Mouse (Mus musculus): Measurements from ENCODE around the gene Pcsk5. TPM values are rescaled to one million over a fixed set of nuclear protein-coding genes. Genes with fewer than 3 reads are reported as not detected.

Gene Pcsk5
- 13.3 and 13.5 TPM in 2 replicates for polyA plus RNA-seq (2014; fragmentation: Nextera tagmentation; extraction: Ambion mirVana)

GRCm38 (mm10) chr19:17837471-17837859, at the start of gene Pcsk5:
Gene Pcsk5 (minus strand): TSS chr19:17837632.
- Histone ChIP-seq H3K4me2 (ENCODE audit: low read depth, low read length, severe bottlenecking) (peak within 1 kb of the TSS; percentile 78), H3K4me3 (ENCODE audit: low read depth, low read length) (peak within 1 kb of the TSS; percentile 71), H3K27ac (ENCODE audit: low read depth, low read length) (peak within 1 kb of the TSS; percentile 46; the same call in 1 of the 2 replicates), H3K9me3 (ENCODE audit: control insufficient read depth, low read length) (no peaks in the 10 kb centered on the region), H3K4me1 (replicated peaks; ENCODE audit: control insufficient read depth, insufficient read depth, low read length) (no peaks in the 10 kb centered on the region), H3K36me3 (ENCODE audit: control insufficient read depth, insufficient read depth, low read length) (no peaks in the 10 kb centered on the region), H3K9ac (ENCODE audit: low read length) (peak within 1 kb of the TSS; percentile 75), H3K27me3 (ENCODE audit: control insufficient read depth, insufficient read depth, low read length) (0 out of 2 replicates have a peak, but pooled peaks cover 2% of the 10 kb centered on the region)
- WGBS: under 1% methylated on average over 30 of the region's 36 CpGs
- ATAC-seq (replicated peaks; ENCODE audit: low FRiP score): peak; percentile 94
- DNase-seq (ENCODE audit: low spot score): peak; percentile 92

GRCm38 (mm10) chr19:17875804-17876203, 38.4 kb upstream of the Pcsk5 start:
- Histone ChIP-seq H3K9ac (ENCODE audit: low read length) (no peak overlapping the region), H3K4me3 (ENCODE audit: low read depth, low read length) (no peak overlapping the region), H3K9me3 (ENCODE audit: control insufficient read depth, low read length) (no peaks in the 10 kb centered on the region), H3K4me1 (replicated peaks; ENCODE audit: control insufficient read depth, insufficient read depth, low read length) (no peaks in the 10 kb centered on the region), H3K27me3 (ENCODE audit: control insufficient read depth, insufficient read depth, low read length) (no peaks in the 10 kb centered on the region), H3K27ac (ENCODE audit: low read depth, low read length) (no peak overlapping the region), H3K4me2 (ENCODE audit: low read depth, low read length, severe bottlenecking) (no peak overlapping the region), H3K36me3 (ENCODE audit: control insufficient read depth, insufficient read depth, low read length) (no peaks in the 10 kb centered on the region)
- ATAC-seq (replicated peaks; ENCODE audit: low FRiP score) (no peak), DNase-seq (ENCODE audit: low spot score) (no peak)
- WGBS: 80% methylated on average over 7 of the region's 7 CpGs

- H3K9me3 ChIP-seq (ENCODE audit: control insufficient read depth, low read length): no peaks in the 10 kb centered on the region
- no peak for ATAC-seq (replicated peaks; ENCODE audit: low FRiP score)
- no peak overlapping the region for H3K9ac ChIP-seq (ENCODE audit: low read length)
- no peaks in the 10 kb centered on the region for H3K27me3 ChIP-seq (ENCODE audit: control insufficient read depth, insufficient read depth, low read length)
- no peaks in the 10 kb centered on the region for H3K36me3 ChIP-seq (ENCODE audit: control insufficient read depth, insufficient read depth, low read length)
- no peak overlapping the region for H3K4me3 ChIP-seq (ENCODE audit: low read depth, low read length)
- H3K4me2 ChIP-seq (ENCODE audit: low read depth, low read length, severe bottlenecking): no peak overlapping the region
- H3K27ac ChIP-seq (ENCODE audit: low read depth, low read length): no peak overlapping the region
- 63% methylated on average over 2 of the region's 2 CpGs for WGBS
- no peak for DNase-seq (ENCODE audit: low spot score)
- H3K4me1 ChIP-seq (replicated peaks; ENCODE audit: control insufficient read depth, insufficient read depth, low read length): no peaks in the 10 kb centered on the region
These were observed 37.0 kb upstream of the Pcsk5 start for GRCm38 (mm10) chr19:17874388-17874787.

- H3K27me3 ChIP-seq (ENCODE audit: control insufficient read depth, insufficient read depth, low read length): no peaks in the 10 kb centered on the region
- no peak overlapping the region for H3K4me2 ChIP-seq (ENCODE audit: low read depth, low read length, severe bottlenecking)
- DNase-seq (ENCODE audit: low spot score) (no peak), ATAC-seq (replicated peaks; ENCODE audit: low FRiP score) (no peak)
- H3K36me3 ChIP-seq (ENCODE audit: control insufficient read depth, insufficient read depth, low read length): no peaks in the 10 kb centered on the region
- H3K9ac ChIP-seq (ENCODE audit: low read length): no peak overlapping the region
- no peak overlapping the region for H3K4me3 ChIP-seq (ENCODE audit: low read depth, low read length)
- no peaks in the 10 kb centered on the region for H3K4me1 ChIP-seq (replicated peaks; ENCODE audit: control insufficient read depth, insufficient read depth, low read length)
- H3K27ac ChIP-seq (ENCODE audit: low read depth, low read length): no peak overlapping the region
- H3K9me3 ChIP-seq (ENCODE audit: control insufficient read depth, low read length): no peaks in the 10 kb centered on the region
- 55% methylated on average over 2 of the region's 2 CpGs for WGBS
These were observed 36.3 kb upstream of the Pcsk5 start for GRCm38 (mm10) chr19:17873755-17874154.

- WGBS: 84% methylated on average over 3 of the region's 3 CpGs
These were observed 29.0 kb upstream of the Pcsk5 start for GRCm38 (mm10) chr19:17866317-17866891.

GRCm38 (mm10) chr19:17860351-17861014, 23.1 kb upstream of the Pcsk5 start:
- ATAC-seq (replicated peaks; ENCODE audit: low FRiP score) (no peak), DNase-seq (ENCODE audit: low spot score) (no peak)
- 60% methylated on average over 4 of the region's 4 CpGs for WGBS
- Histone ChIP-seq H3K4me1 (replicated peaks; ENCODE audit: control insufficient read depth, insufficient read depth, low read length) (no peaks in the 10 kb centered on the region), H3K4me3 (ENCODE audit: low read depth, low read length) (no peak overlapping the region), H3K27ac (ENCODE audit: low read depth, low read length) (no peak overlapping the region), H3K27me3 (ENCODE audit: control insufficient read depth, insufficient read depth, low read length) (no peaks in the 10 kb centered on the region), H3K9me3 (ENCODE audit: control insufficient read depth, low read length) (no peaks in the 10 kb centered on the region), H3K9ac (ENCODE audit: low read length) (no peak overlapping the region), H3K4me2 (ENCODE audit: low read depth, low read length, severe bottlenecking) (no peak overlapping the region), H3K36me3 (ENCODE audit: control insufficient read depth, insufficient read depth, low read length) (no peaks in the 10 kb centered on the region)

More at GRCm38 (mm10) chr19:17866317-17866891, 29.0 kb upstream of the Pcsk5 start:
- Histone ChIP-seq H3K4me2 (ENCODE audit: low read depth, low read length, severe bottlenecking) (no peak overlapping the region), H3K27ac (ENCODE audit: low read depth, low read length) (no peak overlapping the region), H3K27me3 (ENCODE audit: control insufficient read depth, insufficient read depth, low read length) (no peaks in the 10 kb centered on the region), H3K4me3 (ENCODE audit: low read depth, low read length) (no peak overlapping the region), H3K36me3 (ENCODE audit: control insufficient read depth, insufficient read depth, low read length) (no peaks in the 10 kb centered on the region), H3K4me1 (replicated peaks; ENCODE audit: control insufficient read depth, insufficient read depth, low read length) (no peaks in the 10 kb centered on the region), H3K9me3 (ENCODE audit: control insufficient read depth, low read length) (no peaks in the 10 kb centered on the region), H3K9ac (ENCODE audit: low read length) (no peak overlapping the region)
- DNase-seq (ENCODE audit: low spot score) (no peak), ATAC-seq (replicated peaks; ENCODE audit: low FRiP score) (no peak)

GRCm38 (mm10) chr19:17856741-17857140, 19.3 kb upstream of the Pcsk5 start:
- no peak for ATAC-seq (replicated peaks; ENCODE audit: low FRiP score)
- Histone ChIP-seq H3K27ac (ENCODE audit: low read depth, low read length) (no peak overlapping the region), H3K9ac (ENCODE audit: low read length) (no peak overlapping the region), H3K4me2 (ENCODE audit: low read depth, low read length, severe bottlenecking) (no peak overlapping the region), H3K4me1 (replicated peaks; ENCODE audit: control insufficient read depth, insufficient read depth, low read length) (no peaks in the 10 kb centered on the region), H3K36me3 (ENCODE audit: control insufficient read depth, insufficient read depth, low read length) (no peaks in the 10 kb centered on the region), H3K4me3 (ENCODE audit: low read depth, low read length) (no peak overlapping the region), H3K27me3 (ENCODE audit: control insufficient read depth, insufficient read depth, low read length) (no peaks in the 10 kb centered on the region), H3K9me3 (ENCODE audit: control insufficient read depth, low read length) (no peaks in the 10 kb centered on the region)
- 76% methylated on average over 3 of the region's 3 CpGs for WGBS
- DNase-seq (ENCODE audit: low spot score): no peak

- ATAC-seq (replicated peaks; ENCODE audit: low FRiP score) (no peak), DNase-seq (ENCODE audit: low spot score) (no peak)
- no peaks in the 10 kb centered on the region for H3K27me3 ChIP-seq (ENCODE audit: control insufficient read depth, insufficient read depth, low read length)
- H3K4me2 ChIP-seq (ENCODE audit: low read depth, low read length, severe bottlenecking): no peak overlapping the region
- no peak overlapping the region for H3K4me3 ChIP-seq (ENCODE audit: low read depth, low read length)
- H3K9me3 ChIP-seq (ENCODE audit: control insufficient read depth, low read length): no peaks in the 10 kb centered on the region
- no peaks in the 10 kb centered on the region for H3K4me1 ChIP-seq (replicated peaks; ENCODE audit: control insufficient read depth, insufficient read depth, low read length)
- no peak overlapping the region for H3K9ac ChIP-seq (ENCODE audit: low read length)
- WGBS: 87% methylated on average over 2 of the region's 2 CpGs
- no peaks in the 10 kb centered on the region for H3K36me3 ChIP-seq (ENCODE audit: control insufficient read depth, insufficient read depth, low read length)
- no peak overlapping the region for H3K27ac ChIP-seq (ENCODE audit: low read depth, low read length)
These were observed 11.0 kb upstream of the Pcsk5 start for GRCm38 (mm10) chr19:17848417-17848816.

GRCm38 (mm10) chr19:17845967-17846366, 8.5 kb upstream of the Pcsk5 start:
- Histone ChIP-seq H3K36me3 (ENCODE audit: control insufficient read depth, insufficient read depth, low read length) (no peaks in the 10 kb centered on the region), H3K4me2 (ENCODE audit: low read depth, low read length, severe bottlenecking) (no peak overlapping the region), H3K4me3 (ENCODE audit: low read depth, low read length) (no peak overlapping the region), H3K27me3 (ENCODE audit: control insufficient read depth, insufficient read depth, low read length) (no peaks in the 10 kb centered on the region), H3K27ac (ENCODE audit: low read depth, low read length) (no peak overlapping the region), H3K9me3 (ENCODE audit: control insufficient read depth, low read length) (no peaks in the 10 kb centered on the region), H3K9ac (ENCODE audit: low read length) (no peak overlapping the region), H3K4me1 (replicated peaks; ENCODE audit: control insufficient read depth, insufficient read depth, low read length) (no peaks in the 10 kb centered on the region)
- no peak for ATAC-seq (replicated peaks; ENCODE audit: low FRiP score)
- WGBS: 80% methylated on average over 5 of the region's 5 CpGs
- no peak for DNase-seq (ENCODE audit: low spot score)

Data from forebrain, embryonic 11.5 days (tissue).